Comparison of ENCODE assay signal across 22 mouse cellular contexts in the genomic region with DNA sequence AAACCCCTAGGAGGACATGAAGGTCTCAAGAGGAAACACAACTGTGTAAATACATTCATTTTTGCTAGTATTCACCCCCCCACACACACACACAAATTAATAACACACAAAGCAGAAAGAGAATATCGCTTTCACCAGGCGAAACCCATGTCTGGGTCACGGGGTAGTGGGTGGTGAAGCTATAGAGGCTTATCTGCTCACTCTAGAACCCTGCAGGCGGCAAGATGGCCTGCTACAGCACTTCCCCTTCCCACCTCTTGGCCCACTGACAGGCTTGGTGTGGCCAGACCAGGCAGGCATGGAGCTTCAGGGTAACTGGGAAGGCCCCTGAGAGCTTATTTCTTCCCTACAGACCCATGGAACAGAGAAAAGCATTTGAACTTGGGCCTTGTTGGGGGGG.
DNase-seq lines count a peak whose midpoint lies in the region; ATAC-seq and TF ChIP-seq lines count a peak whose summit lies in the region.
"Had no signal": no experiment of that assay in that cellular context is flagged by ENCODE, and none has a peak within 500 bp of the region (broad histone marks: within the 10 kb centered on the region; RNA-seq: fewer than 3 reads in every experiment).

No protein-coding gene starts in this region.

- no peak overlapping the region for H3K4me2 ChIP-seq in liver, embryonic 12.5 days
- H3K4me2 ChIP-seq in liver, postnatal 0 days (ENCODE audit: low read depth, low read length) = no peak overlapping the region
- no peak overlapping the region for H3K4me2 ChIP-seq in intestine, embryonic 15.5 days (replicated peaks)
- H3K4me2 ChIP-seq: embryonic facial prominence, embryonic 13.5 days; forebrain, embryonic 12.5 days; forebrain, embryonic 15.5 days; heart, embryonic 11.5 days; hindbrain, embryonic 13.5 days had no signal

- no peak for TF ChIP-seq RAD21 in MEL (IDR thresholded peaks at IDR 0.05; ENCODE audit: low read depth, low read length)

- TF ChIP-seq EP300 in liver, postnatal 0 days (IDR thresholded peaks at IDR 0.05; ENCODE audit: low read depth) = no peak
- peak; percentile 65 to 73 for TF ChIP-seq EP300 in MEL (IDR thresholded peaks at IDR 0.05; ENCODE audit: low read depth in 1 of 2, low read length in 2 of 2)

- no peak for TF ChIP-seq CTCF in liver, postnatal 0 days (IDR thresholded peaks at IDR 0.05; ENCODE audit: low read depth)
- no peak for TF ChIP-seq CTCF in G1E (IDR thresholded peaks at IDR 0.05; ENCODE audit: low read depth, low read length)
- no peak for TF ChIP-seq CTCF in MEL (IDR thresholded peaks at IDR 0.05 in 2 of 3, conservative IDR thresholded peaks at IDR 0.05 in 1 of 3; ENCODE audit: control insufficient read depth in 1 of 3, insufficient read depth in 1 of 3, low read depth in 2 of 3, low read length in 3 of 3, poor library complexity in 1 of 3, severe bottlenecking in 1 of 3)

- no peak for DNase-seq in liver, postnatal 0 days
- peak; percentile 64 for DNase-seq in G1E (ENCODE audit: low spot score)
- DNase-seq in MEL (ENCODE audit: low read depth, low spot score) = peak; percentile 82
- no peak for DNase-seq in kidney, adult 18-20 months
- DNase-seq: cerebellum, adult 18-20 months; cerebellum, adult 9-10 months; cerebellum, postnatal 14 days; gastrocnemius, postnatal 25 days; heart, adult 2 months had no signal

- peaks cover 34% of the 10 kb centered on the region for H3K27me3 ChIP-seq in liver, embryonic 12.5 days (replicated peaks)
- H3K27me3 ChIP-seq in liver, postnatal 0 days (ENCODE audit: insufficient read depth, low read length) = 0 out of 2 replicates have a peak, but pooled peaks cover 2% of the 10 kb centered on the region
- H3K27me3 ChIP-seq in G1E (ENCODE audit: insufficient read depth, low read length) (peaks cover 47% of the 10 kb centered on the region), MEL (ENCODE audit: control insufficient read depth in 1 of 2, insufficient read depth in 2 of 2, low read length in 2 of 2) (no peaks in the 10 kb centered on the region)
- no peaks in the 10 kb centered on the region for H3K27me3 ChIP-seq in intestine, embryonic 15.5 days (replicated peaks)
- H3K27me3 ChIP-seq: embryonic facial prominence, embryonic 13.5 days; forebrain, embryonic 12.5 days; forebrain, embryonic 15.5 days had no signal

- 0 out of 2 replicates have a peak, but pooled peaks have one; percentile 57 for ATAC-seq in liver, embryonic 12.5 days
- no peak for ATAC-seq in liver, postnatal 0 days
- peak; percentile 80 for ATAC-seq in G1E (ENCODE audit: extremely low read depth, insufficient number of reproducible peaks, low FRiP score, poor library complexity, severe bottlenecking)
- ATAC-seq in hematopoietic stem cell, adult 5-6 weeks (replicated peaks in 1 of 2; ENCODE audit: insufficient read depth in 1 of 2, low FRiP score in 2 of 2, low TSS enrichment in 1 of 2, low read depth in 1 of 2, poor library complexity in 2 of 2, severe bottlenecking in 2 of 2) = peak; percentile 38 to 55; a peak in 2 of 4 replicates
- ATAC-seq in intestine, embryonic 15.5 days = no peak
- ATAC-seq in CD4-positive, CD25-positive, alpha-beta regulatory T cell, adult 4 months = no peak
- ATAC-seq: forebrain, embryonic 15.5 days; hindbrain, embryonic 16.5 days had no signal

- no peak for TF ChIP-seq POLR2A in MEL (IDR thresholded peaks at IDR 0.05; ENCODE audit: control insufficient read depth in 1 of 2, insufficient read depth in 1 of 2, low read depth in 1 of 2, low read length in 2 of 2, poor library complexity in 1 of 2)

- no peak overlapping the region for H3K9ac ChIP-seq in liver, embryonic 12.5 days
- no peak overlapping the region for H3K9ac ChIP-seq in liver, postnatal 0 days (replicated peaks)
- H3K9ac ChIP-seq in MEL (ENCODE audit: control insufficient read depth, low read depth, low read length, poor library complexity, severe bottlenecking) = peak overlapping the region; percentile 53; the same call in 1 of the 2 replicates
- no peak overlapping the region for H3K9ac ChIP-seq in intestine, embryonic 15.5 days
- H3K9ac ChIP-seq: embryonic facial prominence, embryonic 13.5 days; forebrain, embryonic 12.5 days; forebrain, embryonic 15.5 days; hindbrain, embryonic 13.5 days had no signal

- H3K79me2 ChIP-seq in MEL (ENCODE audit: control insufficient read depth, insufficient read depth, low read length, poor library complexity) = no peaks in the 10 kb centered on the region

- H3K27ac ChIP-seq in liver, embryonic 12.5 days = no peak overlapping the region
- H3K27ac ChIP-seq in liver, postnatal 0 days (ENCODE audit: low read depth) = no peak overlapping the region
- peak overlapping the region; percentile 72 for H3K27ac ChIP-seq in MEL (ENCODE audit: control insufficient read depth, low read depth, low read length)
- H3K27ac ChIP-seq in intestine, embryonic 15.5 days = no peak overlapping the region
- H3K27ac ChIP-seq: embryonic facial prominence, embryonic 10.5 days; embryonic facial prominence, embryonic 13.5 days; forebrain, embryonic 12.5 days; forebrain, embryonic 15.5 days; heart, adult 2 months; hindbrain, embryonic 10.5 days; hindbrain, embryonic 13.5 days had no signal

- no peaks in the 10 kb centered on the region for H3K36me3 ChIP-seq in liver, embryonic 12.5 days
- no peaks in the 10 kb centered on the region for H3K36me3 ChIP-seq in liver, postnatal 0 days (replicated peaks; ENCODE audit: insufficient read depth, low read length)
- H3K36me3 ChIP-seq in G1E (replicated peaks) (no peaks in the 10 kb centered on the region), MEL (ENCODE audit: control insufficient read depth in 1 of 2, insufficient read depth in 2 of 2, low read length in 2 of 2) (peaks cover 0 to 15% of the 10 kb centered on the region in 2 experiments; a peak in 2 of 4 replicates)
- H3K36me3 ChIP-seq in intestine, embryonic 15.5 days = no peaks in the 10 kb centered on the region
- H3K36me3 ChIP-seq: embryonic facial prominence, embryonic 10.5 days; embryonic facial prominence, embryonic 13.5 days; forebrain, embryonic 12.5 days; forebrain, embryonic 15.5 days; hindbrain, embryonic 10.5 days; hindbrain, embryonic 13.5 days had no signal

- 37% methylated on average over 4 of the region's 4 CpGs for WGBS in liver, embryonic 12.5 days (ENCODE audit: insufficient replicate concordance)
- 50% methylated on average over 4 of the region's 4 CpGs for WGBS in liver, postnatal 0 days (ENCODE audit: insufficient replicate concordance)
- WGBS in intestine, embryonic 15.5 days = 87% methylated on average over 4 of the region's 4 CpGs

- no peaks in the 10 kb centered on the region for H3K9me3 ChIP-seq in liver, embryonic 12.5 days (replicated peaks)
- no peaks in the 10 kb centered on the region for H3K9me3 ChIP-seq in liver, postnatal 0 days (ENCODE audit: low read length)
- H3K9me3 ChIP-seq in G1E (replicated peaks) = no peaks in the 10 kb centered on the region
- H3K9me3 ChIP-seq in MEL (replicated peaks; ENCODE audit: insufficient read depth, low read length) = no peaks in the 10 kb centered on the region
- H3K9me3 ChIP-seq in intestine, embryonic 15.5 days = no peaks in the 10 kb centered on the region
- H3K9me3 ChIP-seq: embryonic facial prominence, embryonic 10.5 days; embryonic facial prominence, embryonic 13.5 days; forebrain, embryonic 12.5 days; forebrain, embryonic 15.5 days; hindbrain, embryonic 10.5 days; hindbrain, embryonic 13.5 days had no signal

- peaks cover 38% of the 10 kb centered on the region for H3K4me1 ChIP-seq in liver, embryonic 12.5 days
- H3K4me1 ChIP-seq in liver, postnatal 0 days (ENCODE audit: insufficient read depth) = peaks cover 8% of the 10 kb centered on the region
- H3K4me1 ChIP-seq in G1E (ENCODE audit: insufficient read depth, low read depth, low read length) (peaks cover 43% of the 10 kb centered on the region), MEL (ENCODE audit: control insufficient read depth in 1 of 2, insufficient read depth in 2 of 2, low read length in 2 of 2) (peaks cover 0 to 33% of the 10 kb centered on the region in 2 experiments; a peak in 3 of 4 replicates)
- H3K4me1 ChIP-seq in intestine, embryonic 15.5 days (replicated peaks) = no peaks in the 10 kb centered on the region
- H3K4me1 ChIP-seq: forebrain, embryonic 12.5 days; forebrain, embryonic 15.5 days had no signal

- no peak overlapping the region for H3K4me3 ChIP-seq in liver, embryonic 12.5 days
- no peak overlapping the region for H3K4me3 ChIP-seq in liver, postnatal 0 days (ENCODE audit: low read depth, low read length)
- H3K4me3 ChIP-seq in G1E (ENCODE audit: low read depth, low read length) (no peak overlapping the region), MEL (ENCODE audit: control insufficient read depth in 1 of 2, insufficient read depth in 1 of 2, low read depth in 2 of 2, low read length in 2 of 2) (no peak overlapping the region)
- no peak overlapping the region for H3K4me3 ChIP-seq in intestine, embryonic 15.5 days (replicated peaks)
- H3K4me3 ChIP-seq: embryonic facial prominence, embryonic 10.5 days; embryonic facial prominence, embryonic 13.5 days; erythroblast, embryonic 14.5 days; forebrain, embryonic 12.5 days; forebrain, embryonic 15.5 days; heart, adult 2 months; hindbrain, embryonic 10.5 days; hindbrain, embryonic 13.5 days had no signal

TF ChIP-seq in MEL, 35 proteins besides CTCF, POLR2A, EP300 and RAD21:
- TF ChIP-seq ETS1 (IDR thresholded peaks at IDR 0.05; ENCODE audit: low read depth, low read length) (peak; percentile 69; the same call in 1 of the 2 replicates), TCF12 (IDR thresholded peaks at IDR 0.05; ENCODE audit: low read depth, low read length) (peak; percentile 63), TAL1 (IDR thresholded peaks at IDR 0.05; ENCODE audit: low read length) (peak; percentile 76), USF1 (IDR thresholded peaks at IDR 0.05; ENCODE audit: low read depth, low read length) (peak; percentile 73), MYB (IDR thresholded peaks at IDR 0.05; ENCODE audit: low read depth, low read length) (no peak), GATA1 (IDR thresholded peaks at IDR 0.05; ENCODE audit: low read depth, low read length) (peak; percentile 70)

Comparison
In these comparisons a context has a peak if more than half of its experiments do, and no peak if none do; other contexts are left out.
1. ATAC-seq: peak in liver, embryonic 12.5 days (single experiment), G1E (single experiment) and hematopoietic stem cell, adult 5-6 weeks (2 of 2); none in liver, postnatal 0 days (single experiment), intestine, embryonic 15.5 days (single experiment) and CD4-positive, CD25-positive, alpha-beta regulatory T cell, adult 4 months (single experiment).
2. DNase-seq: peak in G1E (single experiment) and MEL (single experiment); none in liver, postnatal 0 days (single experiment) and kidney, adult 18-20 months (single experiment).